Comparison of ENCODE assay signal across 11 mouse cellular contexts in the genomic region with DNA sequence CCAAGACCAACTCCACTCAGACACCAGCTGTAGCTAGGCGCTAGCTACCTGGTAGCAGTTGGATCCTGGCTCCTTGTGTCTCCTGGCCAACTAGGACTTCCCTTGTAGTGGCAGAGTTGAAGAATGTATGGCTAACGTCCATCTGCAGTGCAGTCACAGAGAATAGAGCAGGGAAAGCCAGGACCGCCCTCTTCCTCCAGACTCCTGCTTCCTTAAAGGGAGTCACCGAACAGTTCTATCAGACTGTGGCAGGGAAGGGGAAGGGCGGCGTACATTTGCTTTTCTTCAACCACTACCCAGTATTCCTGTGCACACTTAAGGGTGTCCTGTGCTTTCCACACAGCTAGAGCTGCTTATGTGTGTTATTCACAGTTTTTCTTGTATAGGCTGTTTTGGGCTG. TPM values are rescaled to one million over a fixed set of nuclear protein-coding genes. Genes with fewer than 3 reads are reported as not detected.
DNase-seq lines count a peak whose midpoint lies in the region; ATAC-seq and TF ChIP-seq lines count a peak whose summit lies in the region.
"Had no signal": no experiment of that assay in that cellular context is flagged by ENCODE, and none has a peak within 500 bp of the region (broad histone marks: within the 10 kb centered on the region; RNA-seq: fewer than 3 reads in every experiment).

No protein-coding gene starts in this region.

- 54% methylated on average over 6 of the region's 6 CpGs for WGBS in heart, embryonic 13.5 days
- 55% methylated on average over 6 of the region's 6 CpGs for WGBS in liver, postnatal 0 days (ENCODE audit: insufficient replicate concordance)

- peak overlapping the region; percentile 83 for H3K27ac ChIP-seq in heart, embryonic 13.5 days (replicated peaks)
- H3K27ac ChIP-seq in liver, postnatal 0 days (ENCODE audit: low read depth): peak overlapping the region; percentile 12; the same call in 1 of the 2 replicates
- H3K27ac ChIP-seq: liver, embryonic 14.5 days had no signal

- peaks cover 95% of the 10 kb centered on the region for H3K4me1 ChIP-seq in megakaryocyte, embryonic 14.5 days
- peaks cover 35% of the 10 kb centered on the region for H3K4me1 ChIP-seq in heart, embryonic 13.5 days
- H3K4me1 ChIP-seq in liver, postnatal 0 days (ENCODE audit: insufficient read depth): peaks cover 15% of the 10 kb centered on the region; the same call in 1 of the 2 replicates

- H3K27me3 ChIP-seq in megakaryocyte, embryonic 14.5 days (replicated peaks): no peaks in the 10 kb centered on the region
- H3K27me3 ChIP-seq in heart, embryonic 13.5 days (replicated peaks): no peaks in the 10 kb centered on the region
- no peaks in the 10 kb centered on the region for H3K27me3 ChIP-seq in liver, postnatal 0 days (ENCODE audit: insufficient read depth, low read length)

- peak overlapping the region; percentile 78 for H3K4me3 ChIP-seq in megakaryocyte, embryonic 14.5 days (replicated peaks)
- H3K4me3 ChIP-seq in heart, embryonic 13.5 days: no peak overlapping the region
- H3K4me3 ChIP-seq in liver, postnatal 0 days (ENCODE audit: low read depth, low read length): no peak overlapping the region

- peaks cover 98% of the 10 kb centered on the region for H3K36me3 ChIP-seq in megakaryocyte, embryonic 14.5 days (replicated peaks; ENCODE audit: low read length)
- peaks cover 93% of the 10 kb centered on the region for H3K36me3 ChIP-seq in heart, embryonic 13.5 days
- peaks cover 44% of the 10 kb centered on the region for H3K36me3 ChIP-seq in liver, postnatal 0 days (replicated peaks; ENCODE audit: insufficient read depth, low read length)

- H3K4me2 ChIP-seq in heart, embryonic 13.5 days: no peak overlapping the region
- H3K4me2 ChIP-seq in liver, postnatal 0 days (ENCODE audit: low read depth, low read length): no peak overlapping the region

- DNase-seq in liver, postnatal 0 days: no peak
- no peak for DNase-seq in thymus, postnatal 36 days
- DNase-seq in adrenal gland, postnatal 4 days (ENCODE audit: low spot score in 2 of 2): no peak
- DNase-seq in right cerebral cortex, postnatal 10 days (ENCODE audit: low spot score in 2 of 2): no peak
- DNase-seq: cerebellum, adult 11 months; gastrocnemius, postnatal 10 days; right cerebral cortex, postnatal 14 days had no signal

- H3K9me3 ChIP-seq in megakaryocyte, embryonic 14.5 days: no peaks in the 10 kb centered on the region
- no peaks in the 10 kb centered on the region for H3K9me3 ChIP-seq in heart, embryonic 13.5 days
- H3K9me3 ChIP-seq in liver, postnatal 0 days (ENCODE audit: low read length): no peaks in the 10 kb centered on the region

- no peak for ATAC-seq in megakaryocyte, adult 5-6 weeks (ENCODE audit: poor library complexity, severe bottlenecking)
- 0 out of 2 replicates have a peak, but pooled peaks have one; percentile 39 for ATAC-seq in heart, embryonic 13.5 days (ENCODE audit: extremely low read depth, insufficient number of reproducible peaks, low FRiP score, low TSS enrichment)
- no peak for ATAC-seq in liver, postnatal 0 days

- TF ChIP-seq EP300 in liver, postnatal 0 days (IDR thresholded peaks at IDR 0.05; ENCODE audit: low read depth): no peak

- no peak for TF ChIP-seq CTCF in liver, postnatal 0 days (IDR thresholded peaks at IDR 0.05; ENCODE audit: low read depth)

- H3K9ac ChIP-seq in heart, embryonic 13.5 days: 0 out of 2 replicates have a peak overlapping the region, but pooled peaks have one; percentile 58
- H3K9ac ChIP-seq in liver, postnatal 0 days (replicated peaks): no peak overlapping the region
- H3K9ac ChIP-seq: liver, embryonic 14.5 days had no signal

RNA-seq across cellular contexts. Expression of a gene that starts 10.2 kb away (rescaled TPM):
- polyA plus RNA-seq in megakaryocyte, embryonic 14.5 days (2012; ENCODE audit: insufficient read depth, low replicate concordance): 267 and 1,249 TPM in 2 replicates
- total RNA-seq in megakaryocyte, adult 5-6 weeks (2015): 106 and 134 TPM in 2 replicates
- total RNA-seq in megakaryocyte, adult 5-6 weeks (2017): 146 and 169 TPM in 2 replicates
- polyA plus RNA-seq in heart, embryonic 13.5 days (2015; fragmentation: Nextera tagmentation; extraction: Ambion mirVana): 29.2 and 33.9 TPM in 2 replicates
- polyA plus RNA-seq in liver, postnatal 0 days (2015; fragmentation: Nextera tagmentation; extraction: Ambion mirVana): 14.9 and 15.6 TPM in 2 replicates
- total RNA-seq in adrenal gland, postnatal 4 days (2021): 100 to 1,000 TPM; 106 to 112 TPM

RNA-seq across cellular contexts. Expression of a gene that starts 24.9 kb away (rescaled TPM):
- polyA plus RNA-seq in megakaryocyte, embryonic 14.5 days (2012; ENCODE audit: insufficient read depth, low replicate concordance): 38.2 TPM in 1 of 2 replicates, not detected in the other
- total RNA-seq in megakaryocyte, adult 5-6 weeks (2015): 2.6 and 5.8 TPM in 2 replicates
- 8.6 and 13.4 TPM in 2 replicates for total RNA-seq in megakaryocyte, adult 5-6 weeks (2017)
- polyA plus RNA-seq in heart, embryonic 13.5 days (2015; fragmentation: Nextera tagmentation; extraction: Ambion mirVana): 610 and 755 TPM in 2 replicates
- polyA plus RNA-seq in liver, postnatal 0 days (2015; fragmentation: Nextera tagmentation; extraction: Ambion mirVana): 5.3 and 11.2 TPM in 2 replicates
- total RNA-seq in adrenal gland, postnatal 4 days (2021): 10 to 100 TPM in 1 of 2 experiments, 1 to 10 TPM in 1; 8.1 to 21.0 TPM

RNA-seq across cellular contexts. Expression of a gene that starts 30.8 kb away (rescaled TPM):
- not detected in 2 replicates for polyA plus RNA-seq in megakaryocyte, embryonic 14.5 days (2012; ENCODE audit: insufficient read depth, low replicate concordance)
- 1.4 and 5.3 TPM in 2 replicates for total RNA-seq in megakaryocyte, adult 5-6 weeks (2015)
- 4.5 and 5.1 TPM in 2 replicates for total RNA-seq in megakaryocyte, adult 5-6 weeks (2017)
- 3.3 and 4.2 TPM in 2 replicates for polyA plus RNA-seq in heart, embryonic 13.5 days (2015; fragmentation: Nextera tagmentation; extraction: Ambion mirVana)
- polyA plus RNA-seq in liver, postnatal 0 days (2015; fragmentation: Nextera tagmentation; extraction: Ambion mirVana): 0.37 and 0.97 TPM in 2 replicates
- 1 to 10 TPM; 7.8 to 9.3 TPM for total RNA-seq in adrenal gland, postnatal 4 days (2021)

RNA-seq across cellular contexts. Expression of a gene that starts 32.7 kb away (rescaled TPM):
- 3.9 TPM in 1 of 2 replicates, not detected in the other for polyA plus RNA-seq in megakaryocyte, embryonic 14.5 days (2012; ENCODE audit: insufficient read depth, low replicate concordance)
- total RNA-seq in megakaryocyte, adult 5-6 weeks (2015): 5.1 and 8.8 TPM in 2 replicates
- 1.7 TPM in 1 of 2 replicates, not detected in the other for total RNA-seq in megakaryocyte, adult 5-6 weeks (2017)
- 2,083 and 2,324 TPM in 2 replicates for polyA plus RNA-seq in heart, embryonic 13.5 days (2015; fragmentation: Nextera tagmentation; extraction: Ambion mirVana)
- polyA plus RNA-seq in liver, postnatal 0 days (2015; fragmentation: Nextera tagmentation; extraction: Ambion mirVana): 0.27 and 0.46 TPM in 2 replicates
- total RNA-seq in adrenal gland, postnatal 4 days (2021): 1 to 10 TPM; 1.0 to 1.7 TPM

RNA-seq across cellular contexts. Expression of a gene that starts 40.9 kb away (rescaled TPM):
- polyA plus RNA-seq in megakaryocyte, embryonic 14.5 days (2012; ENCODE audit: insufficient read depth, low replicate concordance): 1.3 and 5.0 TPM in 2 replicates
- total RNA-seq in megakaryocyte, adult 5-6 weeks (2015): 1.3 TPM in 2 replicates
- total RNA-seq in megakaryocyte, adult 5-6 weeks (2017): 1.0 TPM in 2 replicates
- 0.59 and 0.95 TPM in 2 replicates for polyA plus RNA-seq in heart, embryonic 13.5 days (2015; fragmentation: Nextera tagmentation; extraction: Ambion mirVana)
- polyA plus RNA-seq in liver, postnatal 0 days (2015; fragmentation: Nextera tagmentation; extraction: Ambion mirVana): 0.05 and 0.17 TPM in 2 replicates
- total RNA-seq in adrenal gland, postnatal 4 days (2021): 1 to 10 TPM in 1 of 2 experiments, under 1 TPM in 1; 0.95 to 1.1 TPM

Comparison
In these comparisons a context has a peak if more than half of its experiments do, and no peak if none do; other contexts are left out.
1. RNA of a gene that starts 24.9 kb away (polyA plus RNA-seq): 610 to 755 TPM in heart, embryonic 13.5 days; 38.2 TPM in megakaryocyte, embryonic 14.5 days and 5.3 to 11.2 TPM in liver, postnatal 0 days; every median in the first group is over 10 times any median in the second.